Mouse (Mus musculus) liver, embryonic 14.5 days (tissue): ENCODE results near the gene Hephl1. TPM values are rescaled to one million over a fixed set of nuclear protein-coding genes. Genes with fewer than 3 reads are reported as not detected.

Source experiments
- ATAC-seq: fragments of 200-750 bp; cut with Nextera tagmentation; 2 replicates; pipeline ENCODE4 v1.8.0; 2017; ENCODE audit warnings: moderate number of reproducible peaks, mild to moderate bottlenecking, moderate library complexity; ENCODE audit not compliant: insufficient read depth
- DNase-seq, 3 experiments: peaks; one replicate each; pipeline ENCODE4 v3.0.0-alpha.2; 2012 to 2013; ENCODE audit warnings: low read depth in 3 of 3, low spot score in 3 of 3
- H3K27ac ChIP-seq: fragments of 300-500 bp; sonication (generic); 2 replicates; pipeline ENCODE4 v1.5.1; 2014; ENCODE audit warnings: moderate library complexity, mild to moderate bottlenecking, control low read depth, inconsistent platforms
- H3K27me3 ChIP-seq: fragments of 300-500 bp; sonication (generic); 2 replicates; pipeline ENCODE4 v1.6.1; 2014; ENCODE audit warnings: mild to moderate bottlenecking, low read length, moderate library complexity; ENCODE audit not compliant: control insufficient read depth, insufficient read depth
- H3K36me3 ChIP-seq: fragments of 300-500 bp; sonication (generic); replicated peaks from 2 replicates; pipeline ENCODE4 v1.6.1; 2014; ENCODE audit warnings: low read depth; ENCODE audit not compliant: control insufficient read depth, insufficient read depth
- H3K4me1 ChIP-seq, 2 experiments: fragments of 200-500 bp in 1 of 2; fragments of 300-500 bp in 1 of 2; sonication (generic) in 1 of 2; replicated peaks; 2 replicates each; pipeline ENCODE4 v1.6.1; 2012 to 2014; ENCODE audit warnings: antibody characterized with exemption in 1 of 2, inconsistent platforms in 1 of 2, low read length in 1 of 2; ENCODE audit not compliant: control insufficient read depth in 2 of 2, insufficient read depth in 2 of 2
- H3K4me2 ChIP-seq: fragments of 300-500 bp; sonication (generic); 2 replicates; pipeline ENCODE4 v1.6.1; 2014; ENCODE audit warnings: low read depth, mild to moderate bottlenecking, control low read depth, moderate library complexity
- H3K4me3 ChIP-seq, 2 experiments: fragments of 200-500 bp in 1 of 2; fragments of 300-500 bp in 1 of 2; sonication (generic) in 1 of 2; 2 replicates each; pipeline ENCODE4 v1.5.1; 2012 to 2014; ENCODE audit warnings: low read depth in 2 of 2, low read length in 2 of 2, mild to moderate bottlenecking in 2 of 2, control low read depth in 1 of 2, inconsistent platforms in 1 of 2, moderate library complexity in 1 of 2; ENCODE audit not compliant: insufficient read depth in 1 of 2
- H3K9ac ChIP-seq: fragments of 300-500 bp; sonication (generic); replicated peaks from 2 replicates; pipeline ENCODE4 v1.6.1; 2014; ENCODE audit warnings: mild to moderate bottlenecking, control low read depth, moderate library complexity
- H3K9me3 ChIP-seq: fragments of 300-500 bp; sonication (generic); 2 replicates; pipeline ENCODE4 v1.6.1; 2016; ENCODE audit warnings: low read length, mixed read lengths; ENCODE audit not compliant: control insufficient read depth
- CTCF ChIP-seq: IDR thresholded peaks from 2 replicates; pipeline ENCODE4 v1.5.1; 2016; ENCODE audit warnings: antibody characterized with exemption, low read depth, control low read depth
- EP300 ChIP-seq: IDR thresholded peaks from 2 replicates; pipeline ENCODE4 v1.6.1; 2016; ENCODE audit warnings: antibody characterized with exemption, low read depth
- WGBS: fragments of 180-500 bp; shearing (Covaris S2); extraction: QIAGEN DNeasy Blood & Tissue Kit; methylation state at CpG from one replicate; pipeline ENCODE4 v1.1.7; 2014; ENCODE audit not compliant: insufficient replicate concordance; 5-methylcytosine and 5-hydroxymethylcytosine counted together
- polyA plus RNA-seq, 2 experiments: library from polyadenylated mRNA; depleted of rRNA in 1 of 2; stranded (reverse) in 1 of 2; unstranded in 1 of 2; fragments of >200 nt; fragmentation: Nextera tagmentation in 1 of 2; extraction: Ambion mirVana in 1 of 2; gene quantifications; 2 replicates each; pipeline versions ENCODE4 v1.2.1 to v1.2.3; 2012 to 2014

Gene Hephl1
- polyA plus RNA-seq, 2 experiments = 0.05 TPM; not detected in 1

- WGBS = 70% methylated on average over 4 of the region's 4 CpGs
- Histone ChIP-seq H3K4me1 (peaks cover 0 to 3% of the 10 kb centered on the region in 2 experiments; a peak in 1 of 4 replicates), H3K9ac (no peak overlapping the region), H3K36me3 (no peaks in the 10 kb centered on the region), H3K27ac (no peak overlapping the region), H3K4me2 (no peak overlapping the region), H3K9me3 (no peaks in the 10 kb centered on the region), H3K4me3 (no peak overlapping the region), H3K27me3 (no peaks in the 10 kb centered on the region)
- no peak for DNase-seq
- TF ChIP-seq EP300 (no peak), CTCF (no peak)
- no peak for ATAC-seq
These were observed 79.1 kb downstream of the Hephl1 start for GRCm38 (mm10) chr9:15032797-15033196.

GRCm38 (mm10) chr9:15030771-15031170 is 81.1 kb downstream of the Hephl1 start:
- H3K27ac ChIP-seq = no peak overlapping the region
- no peaks in the 10 kb centered on the region for H3K36me3 ChIP-seq
- DNase-seq (no peak), ATAC-seq (no peak)
- no peak overlapping the region for H3K4me3 ChIP-seq
- TF ChIP-seq EP300 = no peak
- no peak for TF ChIP-seq CTCF
- peaks cover 0 to 3% of the 10 kb centered on the region in 2 experiments; a peak in 1 of 4 replicates for H3K4me1 ChIP-seq
- WGBS = 66% methylated on average over 8 of the region's 8 CpGs
- H3K4me2 ChIP-seq = no peak overlapping the region
- H3K9me3 ChIP-seq = no peaks in the 10 kb centered on the region
- H3K27me3 ChIP-seq = no peaks in the 10 kb centered on the region
- no peak overlapping the region for H3K9ac ChIP-seq

- DNase-seq = no peak
- 43% methylated on average over 5 of the region's 5 CpGs for WGBS
- Histone ChIP-seq H3K4me1 (no peaks in the 10 kb centered on the region), H3K36me3 (no peaks in the 10 kb centered on the region), H3K9ac (no peak overlapping the region), H3K27ac (no peak overlapping the region), H3K9me3 (no peaks in the 10 kb centered on the region), H3K4me2 (no peak overlapping the region), H3K27me3 (no peaks in the 10 kb centered on the region), H3K4me3 (no peak overlapping the region)
- ATAC-seq = no peak
- TF ChIP-seq EP300 (no peak), CTCF (peak; percentile 81)
These were observed 82.7 kb downstream of the Hephl1 start for GRCm38 (mm10) chr9:15029025-15029727.

GRCm38 (mm10) chr9:15027725-15028124 is 84.2 kb downstream of the Hephl1 start:
- DNase-seq (no peak), ATAC-seq (no peak)
- H3K4me2 ChIP-seq = no peak overlapping the region
- H3K36me3 ChIP-seq = no peaks in the 10 kb centered on the region
- peaks cover 0 to 2% of the 10 kb centered on the region in 2 experiments; a peak in 1 of 4 replicates for H3K4me1 ChIP-seq
- no peak overlapping the region for H3K4me3 ChIP-seq
- no peaks in the 10 kb centered on the region for H3K9me3 ChIP-seq
- no peaks in the 10 kb centered on the region for H3K27me3 ChIP-seq
- WGBS = 41% methylated on average over 3 of the region's 3 CpGs
- TF ChIP-seq EP300 (no peak), CTCF (peak; percentile 57)
- H3K9ac ChIP-seq = no peak overlapping the region
- H3K27ac ChIP-seq = no peak overlapping the region

GRCm38 (mm10) chr9:15023049-15023448 is 88.9 kb downstream of the Hephl1 start:
- ATAC-seq = no peak

More at GRCm38 (mm10) chr9:15023049-15023448, 88.9 kb downstream of the Hephl1 start:
- no peak overlapping the region for H3K27ac ChIP-seq
- H3K4me1 ChIP-seq = peaks cover 0 to 4% of the 10 kb centered on the region in 2 experiments; a peak in 2 of 4 replicates
- H3K36me3 ChIP-seq = no peaks in the 10 kb centered on the region
- no peaks in the 10 kb centered on the region for H3K27me3 ChIP-seq
- H3K9ac ChIP-seq = no peak overlapping the region
- no peaks in the 10 kb centered on the region for H3K9me3 ChIP-seq
- 45% methylated on average over 1 of the region's 1 CpGs for WGBS
- DNase-seq = no peak
- H3K4me3 ChIP-seq = no peak overlapping the region
- TF ChIP-seq EP300 = no peak
- no peak for TF ChIP-seq CTCF
- no peak overlapping the region for H3K4me2 ChIP-seq
